Comparison of ENCODE assay signal across 8 mouse cellular contexts in the genomic region with DNA sequence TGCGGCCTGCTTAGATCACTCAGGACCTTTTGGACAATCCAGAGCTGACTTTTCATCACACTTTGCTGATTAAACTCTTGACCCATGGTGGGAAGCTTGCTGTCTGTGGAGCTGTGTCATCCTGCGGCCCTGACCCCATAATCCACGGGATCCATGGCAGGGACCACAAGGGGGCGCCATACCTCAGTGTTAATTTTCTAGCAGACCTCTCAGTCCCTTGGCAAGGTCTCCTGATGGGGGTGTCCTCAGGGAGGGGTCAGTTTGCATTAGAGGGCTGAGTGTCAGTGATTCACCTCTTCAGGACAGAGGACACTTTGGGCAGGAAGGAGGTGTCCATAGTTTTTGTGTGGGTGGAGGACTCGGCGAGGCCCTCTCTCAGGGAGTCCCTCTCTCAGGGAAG.
A peak's percentile ranks its signal among the peaks of the same experiment; 100 is the strongest.
DNase-seq lines count a peak whose midpoint lies in the region; ATAC-seq and TF ChIP-seq lines count a peak whose summit lies in the region.

No protein-coding gene starts in this region.

- H3K36me3 ChIP-seq in forebrain, embryonic 11.5 days (ENCODE audit: control insufficient read depth, insufficient read depth, low read length): no peaks in the 10 kb centered on the region
- no peaks in the 10 kb centered on the region for H3K36me3 ChIP-seq in forebrain, embryonic 15.5 days
- H3K36me3 ChIP-seq in kidney, postnatal 0 days (ENCODE audit: insufficient read depth, low read length): no peaks in the 10 kb centered on the region

- 44% methylated on average over 6 of the region's 6 CpGs for WGBS in forebrain, embryonic 11.5 days
- 50% methylated on average over 6 of the region's 6 CpGs for WGBS in forebrain, embryonic 15.5 days
- WGBS in kidney, postnatal 0 days: 59% methylated on average over 6 of the region's 6 CpGs

- TF ChIP-seq CTCF in kidney, postnatal 0 days (IDR thresholded peaks at IDR 0.05; ENCODE audit: low read depth): peak; percentile 72

- H3K27ac ChIP-seq in forebrain, embryonic 11.5 days (ENCODE audit: low read depth, low read length): no peak overlapping the region
- H3K27ac ChIP-seq in forebrain, embryonic 15.5 days (replicated peaks): no peak overlapping the region
- H3K27ac ChIP-seq in kidney, postnatal 0 days: no peak overlapping the region

- no peak overlapping the region for H3K4me2 ChIP-seq in forebrain, embryonic 11.5 days (ENCODE audit: low read depth, low read length, severe bottlenecking)
- no peak overlapping the region for H3K4me2 ChIP-seq in forebrain, embryonic 15.5 days (replicated peaks)
- no peak overlapping the region for H3K4me2 ChIP-seq in kidney, postnatal 0 days (ENCODE audit: low read length)

- H3K4me3 ChIP-seq in forebrain, embryonic 11.5 days (ENCODE audit: low read depth, low read length): no peak overlapping the region
- no peak overlapping the region for H3K4me3 ChIP-seq in forebrain, embryonic 15.5 days
- H3K4me3 ChIP-seq in kidney, postnatal 0 days (replicated peaks; ENCODE audit: low read depth, low read length): no peak overlapping the region

- 0 out of 2 replicates have a peak, but pooled peaks cover 1% of the 10 kb centered on the region for H3K4me1 ChIP-seq in forebrain, embryonic 11.5 days (replicated peaks; ENCODE audit: control insufficient read depth, insufficient read depth, low read length)
- no peaks in the 10 kb centered on the region for H3K4me1 ChIP-seq in forebrain, embryonic 15.5 days
- peaks cover 8% of the 10 kb centered on the region; the same call in 1 of the 2 replicates for H3K4me1 ChIP-seq in kidney, postnatal 0 days (replicated peaks; ENCODE audit: insufficient read depth, low read length)

- no peak for ATAC-seq in forebrain, embryonic 11.5 days (replicated peaks; ENCODE audit: low FRiP score)
- no peak for ATAC-seq in forebrain, embryonic 15.5 days (replicated peaks)
- ATAC-seq in kidney, postnatal 0 days (replicated peaks; ENCODE audit: low FRiP score, low read depth): no peak

- no peaks in the 10 kb centered on the region for H3K9me3 ChIP-seq in forebrain, embryonic 11.5 days (ENCODE audit: control insufficient read depth, low read length)
- H3K9me3 ChIP-seq in forebrain, embryonic 15.5 days: no peaks in the 10 kb centered on the region
- no peaks in the 10 kb centered on the region for H3K9me3 ChIP-seq in kidney, postnatal 0 days (replicated peaks; ENCODE audit: low read length)

- H3K9ac ChIP-seq in forebrain, embryonic 11.5 days (ENCODE audit: low read length): no peak overlapping the region
- H3K9ac ChIP-seq in forebrain, embryonic 15.5 days (replicated peaks): no peak overlapping the region
- H3K9ac ChIP-seq in kidney, postnatal 0 days (ENCODE audit: low read depth, low read length): no peak overlapping the region

- H3K27me3 ChIP-seq in forebrain, embryonic 11.5 days (ENCODE audit: control insufficient read depth, insufficient read depth, low read length): no peaks in the 10 kb centered on the region
- no peaks in the 10 kb centered on the region for H3K27me3 ChIP-seq in forebrain, embryonic 15.5 days
- H3K27me3 ChIP-seq in kidney, postnatal 0 days (ENCODE audit: insufficient read depth, low read length): no peaks in the 10 kb centered on the region

- peak; percentile 76 for DNase-seq in forebrain, embryonic 11.5 days (ENCODE audit: low spot score)
- peak; percentile 62 for DNase-seq in right cerebral cortex, postnatal 14 days
- DNase-seq in right cerebral cortex, postnatal 36 days (ENCODE audit: low spot score in 2 of 2): no peak
- DNase-seq in cerebellum, adult 9-11 months: peak; percentile 30
- no peak for DNase-seq in kidney, postnatal 0 days (ENCODE audit: low spot score)
- peak; percentile 64 for DNase-seq in naive thymus-derived CD4-positive, alpha-beta T cell, adult 2 months (ENCODE audit: low read depth)
- no peak for DNase-seq in frontal cortex, postnatal 10 days (ENCODE audit: low spot score in 2 of 2)

Comparison
In these comparisons a context has a peak if more than half of its experiments do, and no peak if none do; other contexts are left out.
1. DNase-seq: peak in forebrain, embryonic 11.5 days (single experiment), right cerebral cortex, postnatal 14 days (single experiment), cerebellum, adult 9-11 months (single experiment) and naive thymus-derived CD4-positive, alpha-beta T cell, adult 2 months (single experiment); none in right cerebral cortex, postnatal 36 days (0 of 2), kidney, postnatal 0 days (single experiment) and frontal cortex, postnatal 10 days (0 of 2).